Mouse (Mus musculus) embryonic facial prominence, embryonic 12.5 days (tissue): ENCODE data around the gene Gm3159. TPM values are rescaled to one million over a fixed set of nuclear protein-coding genes. Genes with fewer than 3 reads are reported as not detected.
"Not testable (repeated sequence)": the region's sequence is repeated elsewhere in the genome, so short reads cannot be mapped to it uniquely, and the experiment has no call there.

Source experiments
- ATAC-seq: fragments of 200-750 bp; cut with Nextera tagmentation; 2 replicates; pipeline ENCODE4 v1.8.0; 2017; ENCODE audit not compliant: insufficient number of reproducible peaks, insufficient read depth, low FRiP score, low TSS enrichment
- H3K27ac ChIP-seq: fragments of 300-500 bp; sonication (generic); 2 replicates; pipeline ENCODE4 v1.5.1; 2016; ENCODE audit warnings: mild to moderate bottlenecking
- H3K27me3 ChIP-seq: fragments of 300-500 bp; sonication (generic); 2 replicates; pipeline ENCODE4 v1.6.1; 2016; ENCODE audit warnings: mild to moderate bottlenecking, moderate library complexity
- H3K36me3 ChIP-seq: fragments of 300-500 bp; sonication (generic); 2 replicates; pipeline ENCODE4 v1.6.1; 2016; ENCODE audit warnings: mild to moderate bottlenecking
- H3K4me1 ChIP-seq: fragments of 300-500 bp; sonication (generic); 2 replicates; pipeline ENCODE4 v1.6.1; 2016
- H3K4me2 ChIP-seq: fragments of 300-500 bp; sonication (generic); replicated peaks from 2 replicates; pipeline ENCODE4 v1.6.1; 2016; ENCODE audit warnings: mild to moderate bottlenecking, moderate library complexity
- H3K4me3 ChIP-seq: fragments of 300-500 bp; sonication (generic); 2 replicates; pipeline ENCODE4 v1.5.1; 2016; ENCODE audit warnings: mild to moderate bottlenecking
- H3K9ac ChIP-seq: fragments of 300-500 bp; sonication (generic); 2 replicates; pipeline ENCODE4 v1.6.1; 2016; ENCODE audit warnings: mild to moderate bottlenecking, moderate library complexity
- H3K9me3 ChIP-seq: fragments of 300-500 bp; sonication (generic); 2 replicates; pipeline ENCODE4 v1.6.1; 2016; ENCODE audit warnings: mild to moderate bottlenecking, moderate library complexity
- WGBS: fragments of 180-500 bp; shearing (Covaris S2); methylation state at CpG from one replicate; pipeline ENCODE4 v1.1.7; 2016; 5-methylcytosine and 5-hydroxymethylcytosine counted together
- polyA plus RNA-seq: library from polyadenylated mRNA; unstranded; fragments of >200 nt; fragmentation: Nextera tagmentation; extraction: Ambion mirVana; gene quantifications from 2 replicates; pipeline ENCODE4 v1.2.1, GENCODE M21; 2016

The Gm3159 gene
- polyA plus RNA-seq = not detected in 2 replicates

GRCm38 (mm10) chr14:4397226-4397625 is at the start of gene Gm3159:
Gm3159 (plus strand) TSS chr14:4397526.
- H3K4me3 ChIP-seq, ATAC-seq, H3K4me2 ChIP-seq, H3K4me1 ChIP-seq, H3K27ac ChIP-seq, H3K9ac ChIP-seq, H3K27me3 ChIP-seq, H3K36me3 ChIP-seq, H3K9me3 ChIP-seq: not testable (repeated sequence)
- WGBS = 82% methylated on average over 3 of the region's 3 CpGs

- H3K9ac ChIP-seq, ATAC-seq, H3K27ac ChIP-seq, H3K27me3 ChIP-seq, H3K4me1 ChIP-seq, H3K36me3 ChIP-seq, H3K9me3 ChIP-seq, H3K4me2 ChIP-seq, H3K4me3 ChIP-seq: not testable (repeated sequence)
- WGBS = 85% methylated on average over 3 of the region's 3 CpGs
These were observed 28.3 kb upstream of the Gm3159 start for GRCm38 (mm10) chr14:4368991-4369390.

GRCm38 (mm10) chr14:4369691-4370090 is 27.6 kb upstream of the Gm3159 start:
- H3K27me3 ChIP-seq, H3K36me3 ChIP-seq, H3K4me2 ChIP-seq, H3K4me1 ChIP-seq, H3K9me3 ChIP-seq, H3K4me3 ChIP-seq, H3K9ac ChIP-seq, ATAC-seq, H3K27ac ChIP-seq: not testable (repeated sequence)
- WGBS = 67% methylated on average over 3 of the region's 3 CpGs

- H3K27ac ChIP-seq, H3K4me2 ChIP-seq, H3K4me3 ChIP-seq, H3K36me3 ChIP-seq, H3K9me3 ChIP-seq, H3K27me3 ChIP-seq, H3K4me1 ChIP-seq, ATAC-seq, H3K9ac ChIP-seq: not testable (repeated sequence)
These were observed 19.5 kb upstream of the Gm3159 start for GRCm38 (mm10) chr14:4377871-4378270.

DNA sequence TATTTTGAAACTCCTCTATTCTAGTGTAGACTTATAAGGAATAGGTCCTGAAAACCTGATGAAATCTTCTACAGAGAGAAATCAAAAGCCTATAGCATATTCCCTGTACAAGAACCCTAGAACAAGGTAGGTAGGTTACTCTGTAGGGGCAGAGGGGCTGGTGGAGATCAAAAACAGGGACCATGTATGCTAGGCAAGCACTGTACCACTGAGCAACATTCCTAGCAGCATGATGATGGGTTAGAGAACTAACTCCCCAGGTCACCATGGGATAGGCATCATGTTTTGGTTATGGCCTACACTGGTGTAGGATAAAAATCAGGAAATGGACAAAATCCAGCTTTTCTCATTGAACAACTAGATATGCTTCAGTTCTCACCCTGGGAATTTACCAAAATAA is 11.7 kb upstream of the Gm3159 start:
- not testable (repeated sequence) for H3K9me3 ChIP-seq, H3K27ac ChIP-seq, ATAC-seq, H3K4me1 ChIP-seq, H3K4me2 ChIP-seq, H3K36me3 ChIP-seq, H3K4me3 ChIP-seq, H3K27me3 ChIP-seq, H3K9ac ChIP-seq

- H3K27me3 ChIP-seq, H3K36me3 ChIP-seq, H3K9me3 ChIP-seq, H3K27ac ChIP-seq, ATAC-seq, H3K4me2 ChIP-seq, H3K9ac ChIP-seq, H3K4me1 ChIP-seq, H3K4me3 ChIP-seq: not testable (repeated sequence)
- WGBS = 88% methylated on average over 4 of the region's 6 CpGs
These were observed 4.3 kb upstream of the Gm3159 start for GRCm38 (mm10) chr14:4392841-4393530.

- H3K9me3 ChIP-seq, H3K4me3 ChIP-seq, H3K36me3 ChIP-seq, H3K4me2 ChIP-seq, H3K27me3 ChIP-seq, ATAC-seq, H3K9ac ChIP-seq, H3K27ac ChIP-seq, H3K4me1 ChIP-seq: not testable (repeated sequence)
These were observed 1.3 kb downstream of the Gm3159 start for GRCm38 (mm10) chr14:4398624-4399023.

- H3K9ac ChIP-seq, H3K36me3 ChIP-seq, H3K27ac ChIP-seq, H3K27me3 ChIP-seq, ATAC-seq, H3K4me1 ChIP-seq, H3K9me3 ChIP-seq, H3K4me3 ChIP-seq, H3K4me2 ChIP-seq: not testable (repeated sequence)
- 86% methylated on average over 5 of the region's 5 CpGs for WGBS
These were observed 2.9 kb downstream of the Gm3159 start for GRCm38 (mm10) chr14:4400115-4400789.

GRCm38 (mm10) chr14:4401245-4401644 is 3.9 kb downstream of the Gm3159 start:
- WGBS = 76% methylated on average over 5 of the region's 5 CpGs
- not testable (repeated sequence) for H3K36me3 ChIP-seq, H3K4me3 ChIP-seq, H3K27ac ChIP-seq, ATAC-seq, H3K4me2 ChIP-seq, H3K27me3 ChIP-seq, H3K9ac ChIP-seq, H3K9me3 ChIP-seq, H3K4me1 ChIP-seq

DNA sequence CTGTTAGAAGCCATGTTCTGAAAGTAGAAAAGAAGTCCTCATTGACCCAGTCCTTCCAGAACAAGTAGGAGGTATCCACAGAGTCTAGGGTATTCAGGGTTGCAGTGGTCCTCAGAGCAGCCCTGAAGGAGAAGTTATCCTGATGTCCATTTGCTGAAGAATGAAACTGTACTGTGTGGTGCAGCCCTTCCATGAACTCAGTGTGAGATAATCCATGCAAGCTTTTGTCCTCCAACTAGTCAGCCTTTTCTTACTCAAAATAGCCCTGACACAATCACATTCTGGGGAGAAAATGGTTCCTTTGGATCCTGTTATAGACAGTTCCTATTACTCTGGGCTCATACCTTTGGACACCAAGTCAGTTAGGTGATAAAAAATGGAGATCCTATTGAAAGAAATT is 6.5 kb downstream of the Gm3159 start:
- not testable (repeated sequence) for ATAC-seq, H3K4me2 ChIP-seq, H3K4me1 ChIP-seq, H3K9ac ChIP-seq, H3K9me3 ChIP-seq, H3K36me3 ChIP-seq, H3K27me3 ChIP-seq, H3K4me3 ChIP-seq, H3K27ac ChIP-seq

DNA sequence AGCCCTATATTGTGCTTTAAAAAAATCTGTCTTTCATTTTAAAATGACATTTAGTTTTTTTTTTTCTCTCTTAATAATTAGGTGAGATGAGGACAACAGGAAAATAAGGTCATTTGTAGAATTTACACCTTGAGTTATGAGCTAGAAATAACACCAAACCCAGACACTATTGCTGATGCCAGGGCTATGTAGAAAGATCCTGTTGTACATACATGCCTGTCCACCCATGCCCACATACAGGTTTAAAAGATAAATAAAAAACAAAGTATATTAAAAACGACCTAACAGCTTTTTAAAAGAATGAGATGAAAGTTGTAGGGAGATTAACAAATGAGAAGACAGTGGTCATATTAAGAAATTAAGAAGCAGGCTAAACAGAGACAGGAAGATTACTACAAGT is 12.6 kb downstream of the Gm3159 start:
- H3K9ac ChIP-seq, H3K4me3 ChIP-seq, H3K4me2 ChIP-seq, H3K9me3 ChIP-seq, ATAC-seq, H3K27ac ChIP-seq, H3K36me3 ChIP-seq, H3K27me3 ChIP-seq, H3K4me1 ChIP-seq: not testable (repeated sequence)
- 65% methylated on average over 1 of the region's 1 CpGs for WGBS

- WGBS = 2% methylated on average over 24 of the region's 59 CpGs
- H3K9me3 ChIP-seq, H3K27ac ChIP-seq, H3K36me3 ChIP-seq, H3K4me1 ChIP-seq, ATAC-seq, H3K27me3 ChIP-seq: not testable (repeated sequence)
- H3K9ac ChIP-seq = peak within 1 kb of the TSS; percentile 36; the same call in 1 of the 2 replicates
- H3K4me3 ChIP-seq = peak within 1 kb of the TSS; percentile 40
- peak within 1 kb of the TSS; percentile 66 for H3K4me2 ChIP-seq
These were observed 17.9 kb downstream of the Gm3159 start, which contains the start of gene Gm3164 for GRCm38 (mm10) chr14:4414965-4415835. Gm3164 (plus strand) TSS chr14:4415448.
